Mouse (Mus musculus) limb, embryonic 12.5 days (tissue): ENCODE data around the gene Lbx2. TPM values are rescaled to one million over a fixed set of nuclear protein-coding genes. Genes with fewer than 3 reads are reported as not detected.
A peak's percentile ranks its signal among the peaks of the same experiment; 100 is the strongest.

Experiments
- ATAC-seq: fragments of 200-750 bp; cut with Nextera tagmentation; 2 replicates; pipeline ENCODE4 v1.8.0; 2017; ENCODE audit warnings: low read depth, moderate TSS enrichment; ENCODE audit not compliant: insufficient number of reproducible peaks, insufficient read depth, low FRiP score, low TSS enrichment
- H3K27ac ChIP-seq: fragments of 300-500 bp; sonication (generic); 2 replicates; pipeline ENCODE4 v1.5.1; 2016; ENCODE audit warnings: mild to moderate bottlenecking, moderate library complexity
- H3K27me3 ChIP-seq: fragments of 300-500 bp; sonication (generic); 2 replicates; pipeline ENCODE4 v1.6.1; 2016; ENCODE audit warnings: mild to moderate bottlenecking, moderate library complexity
- H3K36me3 ChIP-seq: fragments of 300-500 bp; sonication (generic); 2 replicates; pipeline ENCODE4 v1.6.1; 2016; ENCODE audit warnings: mild to moderate bottlenecking, moderate library complexity
- H3K4me1 ChIP-seq: fragments of 300-500 bp; sonication (generic); replicated peaks from 2 replicates; pipeline ENCODE4 v1.6.1; 2016
- H3K4me2 ChIP-seq: fragments of 300-500 bp; sonication (generic); 2 replicates; pipeline ENCODE4 v1.6.1; 2016; ENCODE audit warnings: mild to moderate bottlenecking, moderate library complexity
- H3K4me3 ChIP-seq: fragments of 300-500 bp; sonication (generic); replicated peaks from 2 replicates; pipeline ENCODE4 v1.5.1; 2016; ENCODE audit warnings: mild to moderate bottlenecking
- H3K9ac ChIP-seq: fragments of 300-500 bp; sonication (generic); replicated peaks from 2 replicates; pipeline ENCODE4 v1.6.1; 2016; ENCODE audit warnings: mild to moderate bottlenecking, moderate library complexity
- H3K9me3 ChIP-seq: fragments of 300-500 bp; sonication (generic); 2 replicates; pipeline ENCODE4 v1.6.1; 2016; ENCODE audit warnings: mild to moderate bottlenecking, moderate library complexity
- WGBS: fragments of 180-500 bp; shearing (Covaris S2); methylation state at CpG from one replicate; pipeline ENCODE4 v1.1.7; 2016; 5-methylcytosine and 5-hydroxymethylcytosine counted together
- polyA plus RNA-seq: library from polyadenylated mRNA; unstranded; fragments of >200 nt; fragmentation: Nextera tagmentation; extraction: Ambion mirVana; gene quantifications from 2 replicates; pipeline ENCODE4 v1.2.1, GENCODE M21; 2016

The Lbx2 gene
- polyA plus RNA-seq, 1 experiment from 2014 or later: 6.7 TPM

DNA sequence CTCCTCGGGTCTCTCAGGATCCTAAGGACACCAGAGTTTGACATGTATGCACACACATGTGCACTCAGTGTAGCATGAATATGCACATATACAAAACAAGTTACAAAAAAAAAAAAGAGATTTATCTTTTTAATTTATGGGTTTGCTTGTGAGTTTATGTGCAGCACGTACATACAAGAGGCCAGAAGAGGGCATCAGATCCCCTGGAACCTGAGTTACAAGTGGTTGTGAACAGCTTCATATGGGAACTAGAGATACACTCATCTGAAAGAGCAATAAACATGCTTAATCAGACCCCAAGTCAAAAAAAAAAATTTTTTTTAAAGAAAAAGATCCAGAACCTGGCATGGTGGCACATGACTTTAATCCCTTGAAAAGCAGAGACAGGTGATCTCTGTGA lies 11.2 kb upstream of the Lbx2 start:
- 20% methylated on average over 2 of the region's 2 CpGs for WGBS
- H3K4me2 ChIP-seq: no peak overlapping the region
- no peak overlapping the region for H3K9ac ChIP-seq
- H3K4me3 ChIP-seq: no peak overlapping the region
- no peak overlapping the region for H3K27ac ChIP-seq
- ATAC-seq: no peak
- no peaks in the 10 kb centered on the region for H3K9me3 ChIP-seq
- peaks cover 66% of the 10 kb centered on the region for H3K27me3 ChIP-seq
- peaks cover 32% of the 10 kb centered on the region for H3K4me1 ChIP-seq
- H3K36me3 ChIP-seq: peaks cover 3% of the 10 kb centered on the region

DNA sequence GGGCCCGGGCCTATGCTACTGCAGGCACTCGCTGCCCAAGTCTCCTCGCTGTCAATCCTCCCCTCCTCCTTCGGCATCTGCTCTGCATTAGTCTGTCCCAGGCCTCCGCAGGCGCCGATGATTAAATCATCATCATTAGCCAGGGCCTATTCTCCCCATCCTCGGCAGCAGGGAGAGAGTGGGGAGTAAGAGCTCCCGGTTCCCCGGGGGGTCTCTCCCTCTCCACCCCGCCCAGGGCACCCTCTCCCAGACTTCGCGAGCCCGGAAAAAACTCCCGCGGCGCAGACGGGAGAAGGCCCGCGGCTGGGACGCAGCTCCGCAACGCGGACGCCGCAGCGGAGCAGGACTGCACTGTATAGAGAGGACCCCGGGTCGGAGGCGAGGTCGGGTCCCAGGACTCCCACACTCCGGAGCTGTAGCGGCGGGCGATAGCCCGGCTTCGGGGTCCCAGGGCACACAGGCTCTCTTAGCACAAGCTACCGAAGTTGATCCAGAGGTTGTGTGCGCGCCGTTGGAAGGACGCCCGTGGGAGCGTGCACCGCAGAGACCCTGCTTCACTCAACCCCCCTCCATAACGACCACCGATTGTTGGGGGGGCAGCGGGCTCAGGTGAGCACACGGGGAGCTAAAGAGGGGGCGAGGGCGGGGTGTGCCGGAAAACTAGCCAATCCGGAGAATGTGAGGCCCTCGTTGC lies 8.4 kb upstream of the Lbx2 start, which contains the start of gene Pcgf1:
Gene Pcgf1, plus strand, starts transcription at position 240 of the 694 bp plus-strand sequence.
- Histone ChIP-seq H3K4me2 (peak within 1 kb of the TSS; percentile 93), H3K9ac (peak within 1 kb of the TSS; percentile 86), H3K4me1 (peaks cover 21% of the 10 kb centered on the region), H3K4me3 (peak within 1 kb of the TSS; percentile 73), H3K9me3 (no peaks in the 10 kb centered on the region), H3K27ac (peak within 1 kb of the TSS; percentile 85), H3K36me3 (peaks cover 30% of the 10 kb centered on the region), H3K27me3 (peaks cover 45% of the 10 kb centered on the region)
- ATAC-seq: peak; percentile 77
- under 1% methylated on average over 54 of the region's 54 CpGs for WGBS

DNA sequence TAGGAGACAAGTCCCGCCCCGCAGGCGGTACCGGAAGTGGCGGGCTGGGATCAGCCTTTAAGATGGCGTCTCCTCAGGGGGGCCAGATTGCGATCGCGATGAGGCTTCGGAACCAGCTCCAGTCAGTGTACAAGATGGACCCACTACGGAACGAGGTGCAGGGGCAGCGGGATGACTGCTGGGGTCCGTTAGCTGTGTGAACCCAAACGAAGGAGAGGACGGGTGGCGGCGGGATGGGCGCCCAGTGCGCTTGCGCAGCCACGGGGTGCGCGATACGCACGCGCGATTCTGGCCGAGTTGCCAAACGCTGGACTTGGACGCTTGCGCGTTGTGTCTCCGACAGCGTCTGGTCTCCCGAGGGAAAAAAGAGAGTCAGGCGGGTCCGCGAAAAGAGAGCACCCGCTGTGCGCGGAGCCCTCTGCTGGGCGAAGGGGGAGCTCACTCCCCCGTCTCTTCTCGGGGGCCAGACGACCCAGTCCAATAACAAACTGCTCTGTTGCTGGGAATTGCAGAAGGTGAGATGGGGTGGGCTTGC lies 7.8 kb upstream of the Lbx2 start:
- under 1% methylated on average over 46 of the region's 46 CpGs for WGBS
- H3K9me3 ChIP-seq: no peaks in the 10 kb centered on the region
- H3K9ac ChIP-seq: peak overlapping the region; percentile 86
- ATAC-seq: peak; percentile 90
- H3K27ac ChIP-seq: peak overlapping the region; percentile 85
- peak overlapping the region; percentile 93 for H3K4me2 ChIP-seq
- H3K27me3 ChIP-seq: peaks cover 45% of the 10 kb centered on the region
- H3K4me1 ChIP-seq: peaks cover 26% of the 10 kb centered on the region
- H3K36me3 ChIP-seq: peaks cover 30% of the 10 kb centered on the region
- peak overlapping the region; percentile 73 for H3K4me3 ChIP-seq

- 91% methylated on average over 5 of the region's 5 CpGs for WGBS
- no peak overlapping the region for H3K9ac ChIP-seq
Measured at GRCm38 (mm10) chr6:83080210-83080609, 6.0 kb upstream of the Lbx2 start.

DNA sequence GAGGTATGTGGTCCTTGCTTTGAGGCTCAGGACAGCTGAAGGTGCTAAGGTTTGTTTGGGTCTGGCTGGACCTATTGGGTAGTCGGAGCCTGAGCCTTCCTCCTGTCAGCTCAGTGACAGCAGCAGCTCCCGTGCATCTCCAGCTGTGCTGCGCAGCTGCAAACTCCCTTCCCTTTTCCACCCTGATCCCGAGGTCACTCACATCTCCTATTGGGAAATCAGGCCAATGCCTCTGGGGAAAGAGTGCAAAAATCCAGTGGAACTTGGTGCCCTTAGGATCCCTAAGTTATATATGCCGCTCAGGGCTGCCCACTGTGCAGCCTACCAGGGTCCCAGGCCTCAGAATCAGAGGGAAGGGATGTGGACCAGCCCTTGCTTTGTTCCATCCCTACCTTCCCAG lies 2.7 kb upstream of the Lbx2 start:
- Histone ChIP-seq H3K9ac (0 out of 2 replicates have a peak overlapping the region, but pooled peaks have one; percentile 14), H3K4me1 (peaks cover 62% of the 10 kb centered on the region)
- WGBS: 17% methylated on average over 5 of the region's 5 CpGs

More at GRCm38 (mm10) chr6:83080210-83080609, 6.0 kb upstream of the Lbx2 start:
- no peak for ATAC-seq
- no peak overlapping the region for H3K27ac ChIP-seq
- H3K9me3 ChIP-seq: no peaks in the 10 kb centered on the region
- no peak overlapping the region for H3K4me2 ChIP-seq
- peaks cover 30% of the 10 kb centered on the region for H3K36me3 ChIP-seq
- peaks cover 42% of the 10 kb centered on the region for H3K4me1 ChIP-seq
- peaks cover 46% of the 10 kb centered on the region for H3K27me3 ChIP-seq
- no peak overlapping the region for H3K4me3 ChIP-seq

GRCm38 (mm10) chr6:83084477-83084876 lies 1.7 kb upstream of the Lbx2 start:
- Histone ChIP-seq H3K4me2 (no peak overlapping the region), H3K9me3 (no peaks in the 10 kb centered on the region), H3K27me3 (peaks cover 72% of the 10 kb centered on the region), H3K4me3 (no peak overlapping the region), H3K36me3 (peaks cover 30% of the 10 kb centered on the region), H3K4me1 (peaks cover 54% of the 10 kb centered on the region), H3K27ac (no peak overlapping the region), H3K9ac (no peak overlapping the region)
- ATAC-seq: no peak
- WGBS: 5% methylated on average over 6 of the region's 6 CpGs

More for the DNA sequence above, 2.7 kb upstream of the Lbx2 start:
- Histone ChIP-seq H3K27me3 (peaks cover 64% of the 10 kb centered on the region), H3K4me2 (no peak overlapping the region), H3K4me3 (no peak overlapping the region), H3K36me3 (peaks cover 30% of the 10 kb centered on the region), H3K27ac (no peak overlapping the region), H3K9me3 (no peaks in the 10 kb centered on the region)
- ATAC-seq: no peak

- H3K4me2 ChIP-seq: peak overlapping the region; percentile 60
- peaks cover 52% of the 10 kb centered on the region for H3K4me1 ChIP-seq
- H3K27ac ChIP-seq: no peak overlapping the region
- 0 out of 2 replicates have a peak overlapping the region, but pooled peaks have one; percentile 24 for H3K9ac ChIP-seq
- no peaks in the 10 kb centered on the region for H3K9me3 ChIP-seq
- H3K27me3 ChIP-seq: peaks cover 79% of the 10 kb centered on the region
- 2% methylated on average over 47 of the region's 47 CpGs for WGBS
- ATAC-seq: no peak
- H3K36me3 ChIP-seq: peaks cover 4% of the 10 kb centered on the region; the same call in 1 of the 2 replicates
- H3K4me3 ChIP-seq: peak overlapping the region; percentile 32
Measured at GRCm38 (mm10) chr6:83087205-83087925, 1.2 kb downstream of the Lbx2 start.

GRCm38 (mm10) chr6:83087926-83088260 lies 1.7 kb downstream of the Lbx2 start:
- H3K27ac ChIP-seq: no peak overlapping the region
- H3K4me2 ChIP-seq: peak overlapping the region; percentile 60
- H3K9ac ChIP-seq: 0 out of 2 replicates have a peak overlapping the region, but pooled peaks have one; percentile 23
- H3K9me3 ChIP-seq: no peaks in the 10 kb centered on the region
- H3K36me3 ChIP-seq: no peaks in the 10 kb centered on the region; the same call in 1 of the 2 replicates
- peak overlapping the region; percentile 32 for H3K4me3 ChIP-seq
- H3K4me1 ChIP-seq: peaks cover 46% of the 10 kb centered on the region
- WGBS: 8% methylated on average over 9 of the region's 9 CpGs
- no peak for ATAC-seq
- H3K27me3 ChIP-seq: peaks cover 74% of the 10 kb centered on the region

DNA sequence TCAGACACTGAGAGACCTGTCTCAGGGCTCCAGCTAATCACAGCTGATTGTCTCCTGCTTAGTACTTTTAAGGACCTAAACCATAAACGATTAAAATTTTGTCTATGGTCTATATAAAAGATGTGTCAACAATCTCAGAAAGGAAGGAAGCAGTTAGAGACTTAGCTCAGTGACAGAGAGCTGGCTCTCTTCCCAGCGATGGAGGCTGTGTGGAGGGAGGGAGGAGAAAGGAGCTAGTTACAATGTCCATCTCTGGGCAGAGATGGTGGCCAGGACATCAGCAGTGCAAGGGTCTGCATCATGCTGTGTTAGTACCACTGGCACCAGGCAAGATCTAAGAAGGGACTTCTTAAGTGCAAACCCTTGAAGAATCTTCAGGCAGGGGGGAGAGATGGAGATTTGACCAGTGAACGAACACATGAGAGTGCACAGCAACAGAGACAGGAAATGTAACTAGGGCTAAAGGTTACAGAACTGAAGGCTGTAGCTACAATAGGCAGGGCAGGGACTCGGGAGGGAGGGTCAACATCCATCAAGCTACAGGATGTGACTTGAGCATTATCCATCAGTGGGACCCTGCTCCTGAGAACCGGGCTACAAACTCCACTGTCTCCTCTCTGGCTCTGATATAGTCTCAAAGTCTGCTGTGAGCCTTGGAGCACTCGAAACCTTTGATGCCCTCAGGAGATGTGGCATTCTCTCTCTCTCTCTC lies 6.4 kb downstream of the Lbx2 start:
- 38% methylated on average over 6 of the region's 6 CpGs for WGBS
- H3K9ac ChIP-seq: no peak overlapping the region
- no peak for ATAC-seq
- no peaks in the 10 kb centered on the region for H3K36me3 ChIP-seq
- no peak overlapping the region for H3K4me2 ChIP-seq
- H3K4me3 ChIP-seq: no peak overlapping the region
- no peak overlapping the region for H3K27ac ChIP-seq
- H3K4me1 ChIP-seq: peaks cover 3% of the 10 kb centered on the region
- H3K27me3 ChIP-seq: peaks cover 31% of the 10 kb centered on the region
- H3K9me3 ChIP-seq: peaks cover 5% of the 10 kb centered on the region; the same call in 1 of the 2 replicates

DNA sequence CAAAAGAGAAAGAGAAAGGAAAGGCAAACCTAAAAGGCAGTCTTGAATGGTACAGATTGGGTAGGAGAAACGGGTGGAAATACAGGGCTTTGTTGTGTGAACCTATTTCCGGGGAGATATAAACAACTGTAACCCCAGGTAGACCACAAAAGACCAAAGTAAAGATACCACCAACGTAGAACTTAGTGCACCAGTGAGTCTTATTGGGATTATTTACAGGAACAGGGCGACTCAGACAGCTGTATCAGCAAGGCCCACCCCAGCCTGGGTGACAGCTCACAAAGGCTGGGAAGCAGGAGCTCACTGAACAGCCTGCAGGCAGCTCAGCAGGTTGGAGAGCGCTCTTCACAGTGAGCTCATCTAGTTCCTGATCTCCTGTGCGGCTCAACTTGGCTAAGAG lies 9.8 kb downstream of the Lbx2 start:
- WGBS: 45% methylated on average over 6 of the region's 6 CpGs
- Histone ChIP-seq H3K4me3 (no peak overlapping the region), H3K27ac (no peak overlapping the region), H3K27me3 (0 out of 2 replicates have a peak, but pooled peaks cover 4% of the 10 kb centered on the region), H3K4me1 (0 out of 2 replicates have a peak, but pooled peaks cover 4% of the 10 kb centered on the region), H3K9me3 (peaks cover 5% of the 10 kb centered on the region; the same call in 1 of the 2 replicates), H3K4me2 (no peak overlapping the region), H3K9ac (no peak overlapping the region), H3K36me3 (no peaks in the 10 kb centered on the region)
- ATAC-seq: no peak
